Comparison of ENCODE assay signal across 22 mouse cellular contexts in the genomic region with DNA sequence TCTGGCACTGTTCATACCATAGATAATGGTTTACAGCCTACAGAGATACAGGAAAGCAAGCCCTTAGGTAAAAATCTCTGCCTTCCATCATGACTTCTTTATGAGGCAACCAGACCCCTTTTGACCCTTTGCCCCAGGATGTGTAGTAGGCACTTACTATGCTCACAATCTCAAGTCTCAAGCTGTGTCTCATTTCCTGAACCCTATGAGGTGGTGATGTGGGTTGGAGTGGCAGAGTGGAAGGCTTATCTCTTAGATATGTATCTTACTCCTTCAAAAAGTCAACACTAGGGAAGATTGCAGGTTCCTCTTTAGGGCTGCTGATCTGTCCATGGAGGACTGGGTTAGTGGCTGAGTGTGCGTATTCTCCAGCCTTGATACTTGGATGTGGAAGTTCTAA.
"Had no signal": no experiment of that assay in that cellular context is flagged by ENCODE, and none has a peak within 500 bp of the region (broad histone marks: within the 10 kb centered on the region; RNA-seq: fewer than 3 reads in every experiment).

No protein-coding gene starts in this region.

- DNase-seq: gastrocnemius, postnatal 25 days; heart, adult 18-20 months; heart, postnatal 10 days; heart, postnatal 4 days; kidney, adult 11 months; kidney, postnatal 14 days; layer of hippocampus, adult 9-11 months; layer of hippocampus, postnatal 36 days; left cerebral cortex, postnatal 4 days had no signal

- H3K4me1 ChIP-seq: heart, embryonic 10.5 days; heart, embryonic 12.5 days; hindbrain, embryonic 10.5 days; hindbrain, embryonic 15.5 days; kidney, embryonic 15.5 days; limb, embryonic 13.5 days; limb, embryonic 15.5 days; liver, embryonic 12.5 days had no signal

- H3K27me3 ChIP-seq: heart, embryonic 12.5 days; hindbrain, embryonic 13.5 days; hindbrain, embryonic 15.5 days; kidney, embryonic 15.5 days; limb, embryonic 13.5 days; limb, embryonic 15.5 days; liver, embryonic 12.5 days had no signal

- H3K9me3 ChIP-seq: hindbrain, embryonic 13.5 days; hindbrain, embryonic 15.5 days; kidney, embryonic 15.5 days; limb, embryonic 13.5 days; limb, embryonic 15.5 days had no signal

- ATAC-seq: hindbrain, postnatal 0 days; intestine, embryonic 16.5 days; liver, embryonic 12.5 days had no signal

- H3K9ac ChIP-seq: heart, embryonic 12.5 days; hindbrain, embryonic 13.5 days; hindbrain, embryonic 15.5 days; kidney, embryonic 15.5 days; limb, embryonic 13.5 days; limb, embryonic 15.5 days; liver, embryonic 12.5 days; liver, embryonic 14.5 days had no signal

- H3K4me3 ChIP-seq: heart, embryonic 10.5 days; heart, embryonic 12.5 days; hindbrain, embryonic 10.5 days; hindbrain, embryonic 13.5 days; hindbrain, embryonic 15.5 days; kidney, embryonic 15.5 days; limb, embryonic 13.5 days; limb, embryonic 15.5 days; liver, embryonic 12.5 days had no signal

- H3K27ac ChIP-seq: heart, embryonic 10.5 days; hindbrain, embryonic 10.5 days; hindbrain, embryonic 13.5 days; hindbrain, embryonic 15.5 days; hindbrain, postnatal 0 days; kidney, embryonic 15.5 days; kidney, postnatal 0 days; limb, embryonic 13.5 days; limb, embryonic 15.5 days; liver, embryonic 12.5 days; liver, embryonic 14.5 days had no signal

- H3K4me2 ChIP-seq: heart, embryonic 12.5 days; hindbrain, embryonic 13.5 days; hindbrain, embryonic 15.5 days; kidney, embryonic 15.5 days; limb, embryonic 13.5 days; limb, embryonic 15.5 days; liver, embryonic 12.5 days had no signal
